Mouse (Mus musculus): ENCODE data around the gene 4930451I11Rik. TPM values are rescaled to one million over a fixed set of nuclear protein-coding genes. Genes with fewer than 3 reads are reported as not detected.

The 4930451I11Rik gene
- polyA plus RNA-seq, 1 experiment, result not detected

DNA sequence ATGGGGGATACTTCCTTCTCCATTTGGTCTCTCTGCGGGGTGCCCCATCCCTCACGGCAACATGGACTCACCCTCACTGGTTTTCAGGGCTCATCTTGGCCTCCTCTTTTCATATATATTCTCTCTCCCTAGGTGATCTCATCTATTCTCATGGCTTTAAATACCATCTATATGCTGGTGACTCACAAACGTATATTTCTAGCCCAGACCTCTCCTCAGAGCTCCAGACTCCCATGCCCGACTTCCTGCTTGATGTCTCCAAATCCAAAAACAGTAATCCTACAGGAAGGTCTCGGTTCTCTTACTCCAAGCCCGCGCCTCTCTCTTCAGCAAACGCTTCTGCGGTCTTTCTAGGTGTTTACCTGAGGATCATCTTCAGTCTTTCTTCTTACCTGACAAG, 11.8 kb upstream of the 4930451I11Rik start:
- DNase-seq (ENCODE audit: extremely low spot score in 1 of 2, low spot score in 1 of 2), result no peak

DNA sequence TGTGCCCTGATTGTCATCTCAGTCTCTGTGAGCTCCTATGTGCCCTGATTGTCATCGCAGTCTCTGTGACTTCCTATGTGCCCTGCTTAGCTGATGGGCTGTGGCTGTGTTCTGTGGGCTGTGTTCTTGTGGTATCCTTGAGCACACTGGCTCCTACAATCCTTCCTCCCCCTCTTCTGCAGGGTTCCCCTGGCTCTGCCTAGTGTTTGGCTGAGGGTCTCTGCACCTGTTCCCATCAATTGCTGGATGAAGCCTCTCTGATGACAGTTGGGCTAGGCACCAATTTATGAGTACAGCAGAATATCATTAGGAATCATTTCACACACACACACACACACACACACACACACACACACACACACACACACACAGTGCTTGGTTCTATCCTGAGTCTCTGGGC, 1.9 kb upstream of the 4930451I11Rik start:
- DNase-seq (ENCODE audit: extremely low spot score in 1 of 2, low spot score in 1 of 2), result no peak

DNA sequence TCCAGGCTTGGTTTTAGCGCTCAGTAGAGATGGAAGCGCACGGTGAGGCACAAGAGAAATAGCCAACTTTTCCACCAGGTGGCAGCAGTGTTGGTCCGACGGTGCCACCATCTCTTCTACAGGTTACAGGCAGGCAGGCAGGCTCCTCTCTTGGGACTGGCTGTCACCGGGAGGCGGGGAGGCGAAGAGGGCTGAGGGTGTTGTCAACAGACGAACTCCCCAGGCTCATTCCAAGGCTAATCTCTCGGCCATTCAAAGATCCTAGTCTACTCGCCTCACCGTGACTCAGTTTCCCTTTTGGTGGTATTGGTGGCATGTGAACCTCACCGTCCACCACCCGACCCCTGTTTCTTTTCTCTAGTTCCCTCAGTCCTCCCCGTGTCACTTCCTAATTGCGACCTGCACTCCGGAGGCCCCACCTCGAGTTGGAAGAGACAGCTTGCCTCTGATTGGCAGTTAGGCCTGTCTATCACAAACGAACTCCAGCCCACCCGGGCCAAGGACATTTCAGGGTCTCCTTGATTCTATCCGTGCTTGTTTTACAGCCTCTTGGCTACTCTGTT, 678 bp upstream of the 4930451I11Rik start:
- DNase-seq (ENCODE audit: extremely low spot score in 1 of 2, low spot score in 1 of 2), result peak in 1 of 2 experiments; percentile 91

DNA sequence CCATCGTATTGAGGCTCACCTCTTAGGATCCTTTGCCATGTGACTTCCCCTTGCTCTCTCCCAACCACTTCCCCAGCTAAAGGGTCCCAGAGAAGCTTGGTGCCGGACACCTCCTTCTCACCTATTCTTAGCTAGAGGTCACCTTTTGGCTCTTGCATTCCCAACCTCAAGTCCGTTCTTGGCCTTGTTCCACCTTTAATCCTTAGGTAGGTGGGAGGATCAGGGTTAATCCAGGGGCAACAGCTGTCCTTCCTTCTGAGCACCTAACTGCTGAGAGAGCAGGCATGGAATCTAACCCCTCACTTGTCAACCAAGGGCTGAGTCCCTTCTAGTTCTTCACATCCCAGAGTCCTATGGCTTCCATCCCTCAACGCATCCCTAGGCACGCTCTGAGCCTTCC, 5.5 kb downstream of the 4930451I11Rik start:
- DNase-seq (ENCODE audit: extremely low spot score in 1 of 2, low spot score in 1 of 2), result no peak

DNA sequence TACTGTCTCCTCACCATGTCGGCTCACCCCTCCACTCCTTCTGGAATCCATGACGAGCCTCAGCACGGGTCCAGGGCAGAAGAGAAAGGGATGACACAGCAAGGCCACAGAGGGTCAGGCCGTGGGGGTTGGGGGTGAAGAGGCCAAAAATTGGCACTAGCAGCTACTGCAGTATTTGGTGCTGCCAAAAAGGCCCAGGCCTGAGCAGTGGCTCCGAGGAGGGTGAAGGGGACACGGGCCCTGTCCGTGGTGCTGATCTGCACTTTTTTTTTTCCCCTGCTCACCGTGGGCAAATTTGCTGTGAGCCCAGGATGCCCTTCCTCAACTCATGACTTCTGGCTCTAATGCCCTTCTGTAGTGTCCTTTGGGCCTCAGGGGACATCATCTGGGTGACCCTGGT, 6.0 kb downstream of the 4930451I11Rik start:
- DNase-seq (ENCODE audit: extremely low spot score in 1 of 2, low spot score in 1 of 2), result no peak

DNA sequence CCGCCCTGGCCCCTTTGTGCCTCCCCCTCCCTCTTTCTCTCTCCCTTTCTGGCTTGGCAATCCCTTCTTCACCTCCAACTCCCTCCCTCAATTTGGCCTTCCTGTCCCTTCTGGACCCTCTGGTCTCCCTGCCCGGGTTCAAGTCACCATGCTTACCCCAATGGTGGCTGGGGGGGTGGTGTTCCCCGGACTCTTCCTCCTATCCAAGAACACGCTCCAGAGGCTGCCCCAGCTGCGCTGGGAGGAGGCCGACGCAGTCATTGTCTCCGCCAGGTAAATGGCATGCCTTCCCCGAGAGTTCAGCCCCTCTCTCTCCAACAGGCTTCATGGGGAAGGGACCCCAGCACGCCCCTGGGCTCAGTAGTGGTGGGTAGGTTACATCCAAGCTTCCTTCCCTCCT, 7.5 kb downstream of the 4930451I11Rik start:
- DNase-seq (ENCODE audit: extremely low spot score in 1 of 2, low spot score in 1 of 2), result no peak

DNA sequence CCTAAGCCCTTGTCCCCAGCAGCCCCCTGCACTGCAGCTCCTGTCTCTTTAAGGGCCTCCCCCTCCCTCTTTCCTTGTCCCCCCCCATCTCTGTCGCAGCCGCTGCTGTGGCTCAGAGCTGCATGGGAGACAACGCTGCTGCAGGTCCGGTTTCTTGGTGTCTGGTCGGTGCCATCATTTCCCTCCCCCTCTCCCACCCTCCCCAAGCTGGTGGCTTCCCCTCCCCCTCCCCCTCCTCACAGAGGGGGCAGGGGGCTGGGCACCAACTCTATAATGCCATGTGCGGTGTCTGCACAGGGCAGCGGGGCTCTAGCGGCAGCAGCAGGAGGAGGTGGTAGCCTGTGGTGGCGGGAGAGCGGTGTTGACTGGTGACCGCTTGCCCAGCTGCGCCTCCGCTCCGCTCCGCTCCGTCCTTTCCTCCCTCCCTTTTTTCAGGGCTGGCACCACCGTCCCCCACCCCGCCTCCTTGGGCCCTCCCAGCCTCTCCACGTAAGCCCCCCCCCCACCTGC, 8.2 kb downstream of the 4930451I11Rik start:
- DNase-seq (ENCODE audit: extremely low spot score in 1 of 2, low spot score in 1 of 2), result peak in 1 of 2 experiments; percentile 33

DNA sequence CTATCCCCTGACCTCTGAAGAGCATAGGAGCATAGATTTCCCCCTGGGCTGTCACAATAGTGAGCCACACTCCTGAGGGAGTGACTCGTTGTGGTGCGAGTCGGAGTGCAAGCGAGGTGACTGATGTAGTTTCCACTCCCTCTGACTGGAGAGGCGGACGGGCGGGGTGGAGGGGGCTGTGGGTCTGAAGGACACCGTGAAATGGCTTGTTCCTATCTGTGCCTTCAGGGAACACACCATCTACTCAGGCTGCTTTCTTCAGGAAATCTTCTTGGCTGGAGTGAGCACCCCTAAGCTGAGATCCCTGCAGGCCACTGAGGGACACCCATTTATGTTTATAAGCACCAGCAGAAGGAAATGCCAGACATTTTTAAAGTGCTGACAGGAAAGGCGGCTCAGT, 8.7 kb downstream of the 4930451I11Rik start:
- peak in 1 of 2 experiments; percentile 34 for DNase-seq (ENCODE audit: extremely low spot score in 1 of 2, low spot score in 1 of 2)

DNA sequence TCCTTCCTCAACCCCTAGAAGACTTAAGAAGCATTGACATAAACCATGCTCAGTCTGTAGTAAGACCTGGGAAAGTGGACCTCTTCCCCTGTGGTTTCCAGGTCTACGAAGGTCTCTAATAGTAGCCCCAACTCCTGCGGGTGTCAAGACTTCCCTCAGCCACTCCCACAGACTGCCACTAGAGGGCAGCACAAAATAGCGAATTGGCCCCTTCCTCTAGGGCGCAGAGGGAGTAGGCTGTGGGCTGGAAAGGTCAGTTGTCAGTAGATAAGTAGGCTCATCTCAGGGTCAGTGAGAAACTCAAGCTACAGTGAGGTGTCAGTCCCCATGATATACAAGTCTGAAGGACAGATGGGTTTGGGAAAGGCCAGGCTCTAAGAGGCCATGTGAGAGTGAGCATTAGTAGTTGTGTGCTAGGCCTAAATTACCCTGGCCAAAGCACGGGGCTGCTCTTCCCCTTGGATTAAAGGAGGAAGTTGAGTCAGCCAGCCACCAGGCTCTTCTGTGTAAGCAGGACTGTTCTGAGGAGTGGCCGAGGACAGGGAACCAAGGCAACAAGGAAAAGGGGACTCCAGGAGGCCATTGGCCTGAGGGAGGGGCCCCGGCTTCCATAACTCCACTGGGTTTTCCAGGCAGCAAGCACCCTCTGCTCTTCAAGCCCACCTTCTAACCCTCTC, 9.5 kb downstream of the 4930451I11Rik start:
- DNase-seq (ENCODE audit: extremely low spot score in 1 of 2, low spot score in 1 of 2), result peak in 1 of 2 experiments; percentile 92

DNA sequence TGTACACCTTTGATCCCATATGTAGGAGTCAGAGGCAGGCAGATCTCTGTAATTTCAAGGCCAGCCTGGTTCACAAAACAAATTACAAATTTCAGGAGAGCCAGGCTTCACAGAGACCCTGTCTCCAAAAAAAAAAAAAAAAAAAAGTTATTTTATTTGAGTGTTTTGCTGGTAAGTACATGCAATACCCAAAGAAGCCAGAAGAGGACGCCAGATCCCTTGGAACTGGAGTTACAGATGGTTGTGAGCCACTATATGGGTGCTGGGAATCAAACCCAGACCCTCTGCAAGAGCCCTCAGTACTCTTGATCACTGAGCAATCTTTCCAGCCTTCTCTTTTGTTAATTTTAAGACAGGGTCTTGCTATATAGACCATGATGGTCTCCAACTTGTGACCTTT, 12.6 kb downstream of the 4930451I11Rik start:
- DNase-seq (ENCODE audit: extremely low spot score in 1 of 2, low spot score in 1 of 2), result no peak

DNA sequence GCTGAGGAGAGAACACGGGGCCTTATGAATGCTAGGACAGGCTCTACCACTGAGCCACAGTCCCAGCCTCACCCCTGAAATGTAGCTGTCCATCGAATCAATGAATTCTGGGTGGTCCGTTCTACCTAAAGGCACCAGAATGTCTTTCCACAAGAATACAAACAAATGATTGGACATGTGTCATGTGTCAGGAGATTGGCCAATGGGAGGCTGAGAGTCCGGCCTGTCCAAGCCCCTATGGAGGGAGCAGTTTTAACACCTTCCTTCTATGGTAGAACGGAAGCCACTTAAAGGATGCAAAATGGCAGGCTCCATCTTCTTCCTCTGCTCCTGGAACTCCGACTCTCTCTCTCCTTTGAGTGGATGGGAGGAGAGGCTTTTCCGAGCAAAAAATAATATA, 13.8 kb downstream of the 4930451I11Rik start:
- DNase-seq (ENCODE audit: extremely low spot score in 1 of 2, low spot score in 1 of 2), result no peak

DNA sequence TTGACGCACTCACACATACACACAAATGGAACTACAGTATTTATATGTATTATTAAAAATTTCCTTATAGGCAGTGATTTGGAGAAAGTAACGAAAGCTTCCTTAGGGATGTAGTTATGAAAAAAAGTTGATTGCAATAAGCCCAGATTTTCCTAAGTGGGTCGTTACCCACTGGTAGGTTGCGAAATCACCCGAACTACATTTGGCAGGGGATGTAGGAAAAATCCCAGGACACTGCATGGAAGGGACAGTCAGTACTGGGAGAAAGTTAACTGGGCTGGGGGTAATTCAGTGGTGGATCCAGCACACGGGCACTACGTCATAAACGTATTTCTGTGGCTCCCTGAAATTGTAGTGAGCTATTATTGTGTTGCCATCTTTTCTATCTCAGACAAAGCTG, 14.9 kb downstream of the 4930451I11Rik start:
- no peak for DNase-seq (ENCODE audit: extremely low spot score in 1 of 2, low spot score in 1 of 2)

DNA sequence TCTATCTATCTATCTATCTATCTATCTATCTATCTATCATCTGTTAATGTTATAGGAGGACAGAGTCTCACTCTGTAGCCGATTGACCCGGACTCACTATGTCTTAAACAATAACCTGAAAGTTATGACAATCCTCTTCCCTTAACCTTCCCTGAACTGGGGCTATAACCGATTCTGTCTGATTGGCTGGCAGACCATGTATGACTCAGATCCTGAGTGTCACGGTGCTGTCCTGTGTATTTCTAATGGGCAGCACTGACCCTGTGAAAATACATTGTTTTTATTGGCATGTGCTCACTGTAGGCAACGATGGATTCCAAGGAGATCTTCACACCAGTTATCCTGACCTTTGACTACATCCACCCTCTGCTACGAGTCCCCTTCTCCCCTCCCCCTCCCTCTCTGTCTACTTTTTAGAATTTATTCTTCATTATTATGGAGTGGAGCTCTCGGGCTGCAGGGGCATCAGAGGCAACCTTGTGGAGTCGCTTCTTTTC, 15.7 kb downstream of the 4930451I11Rik start:
- DNase-seq (ENCODE audit: extremely low spot score in 1 of 2, low spot score in 1 of 2), result no peak

DNA sequence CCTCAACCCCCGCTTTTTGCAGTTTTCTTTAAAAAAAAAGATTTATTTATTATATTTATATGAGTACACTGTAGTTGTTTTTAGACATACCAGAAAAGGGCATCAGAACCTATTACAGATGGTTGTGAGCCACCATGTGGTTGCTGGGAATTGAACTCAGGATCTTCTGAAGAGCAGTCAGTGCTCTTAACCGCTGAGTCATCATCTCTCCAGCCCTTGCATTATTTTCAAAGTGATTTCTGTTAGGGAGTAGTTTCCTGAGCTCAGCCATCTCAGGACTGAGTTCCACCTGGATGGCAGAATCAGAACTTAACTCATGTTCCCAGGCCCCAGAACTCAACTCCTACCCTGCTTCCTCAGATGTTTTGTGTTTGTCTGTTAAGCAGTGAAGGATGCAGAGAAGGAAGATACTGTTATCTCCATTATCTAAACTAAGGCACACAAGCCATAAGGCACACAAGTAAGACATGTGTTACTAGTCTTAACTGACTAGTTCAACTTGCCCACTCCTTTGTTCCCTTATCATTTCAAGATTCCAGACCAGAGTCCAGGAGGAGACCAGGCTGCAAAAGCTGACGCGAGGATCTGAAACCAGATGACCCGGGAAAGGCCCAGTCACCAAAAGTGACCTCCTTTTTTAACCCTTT, 21.6 kb downstream of the 4930451I11Rik start:
- no peak for DNase-seq (ENCODE audit: extremely low spot score in 1 of 2, low spot score in 1 of 2)

DNA sequence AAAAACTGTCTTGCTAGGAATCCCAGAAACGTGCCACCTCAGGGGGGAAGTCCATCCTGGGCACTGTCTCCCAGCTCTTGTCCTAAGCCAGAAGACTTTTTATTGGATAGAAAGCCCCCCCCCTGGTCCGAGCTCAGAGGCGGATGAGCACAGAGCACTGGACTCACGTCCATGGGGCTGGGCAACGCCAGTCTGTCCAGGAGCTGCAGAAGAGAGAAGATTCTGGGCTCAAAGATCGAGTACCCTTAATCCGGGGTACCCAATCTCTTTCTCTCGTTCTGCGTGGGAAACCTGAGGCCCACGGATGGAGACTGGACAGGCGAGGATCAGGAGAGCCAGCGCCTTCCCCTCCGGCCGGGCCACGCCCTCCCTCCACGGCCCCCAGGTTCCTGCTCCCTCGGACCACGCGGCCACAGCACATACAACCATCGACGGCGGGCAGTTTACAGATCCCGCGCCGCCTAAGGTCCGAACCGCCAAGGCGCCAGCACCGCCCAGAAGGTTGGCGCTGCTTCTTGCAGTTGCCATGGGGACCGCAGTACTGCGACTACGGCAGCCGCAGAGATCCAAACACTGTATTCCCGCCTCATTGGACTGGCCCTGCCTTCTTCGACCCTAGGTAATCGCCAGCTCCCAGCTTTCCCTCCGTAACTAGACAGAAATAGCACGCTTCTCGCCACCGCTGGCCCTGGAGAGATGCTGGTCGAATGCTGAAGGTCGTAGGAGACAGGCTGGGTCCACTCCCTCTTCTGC, 22.6 kb downstream of the 4930451I11Rik start:
- DNase-seq (ENCODE audit: extremely low spot score in 1 of 2, low spot score in 1 of 2), result peak; percentile 80 to 94

DNA sequence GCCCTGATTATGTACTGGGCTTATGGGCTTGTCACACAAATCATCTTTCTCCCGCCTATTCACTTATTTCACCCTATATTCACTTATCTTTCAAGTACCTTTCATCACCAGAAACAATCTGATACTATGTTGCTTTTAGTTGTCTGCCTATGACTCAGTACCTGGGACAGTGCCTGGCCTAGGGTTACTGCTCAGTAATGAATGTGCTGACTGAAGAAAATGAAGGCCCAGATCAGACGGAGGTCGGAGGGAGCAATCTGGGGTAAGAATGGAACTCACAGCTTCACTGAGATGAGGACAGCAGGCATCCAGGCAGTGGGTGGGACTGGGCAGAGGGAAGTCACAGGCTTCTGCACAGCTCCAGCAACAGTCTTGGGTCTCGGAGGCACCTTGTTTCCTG, 24.0 kb downstream of the 4930451I11Rik start:
- no peak for DNase-seq (ENCODE audit: extremely low spot score in 1 of 2, low spot score in 1 of 2)

DNA sequence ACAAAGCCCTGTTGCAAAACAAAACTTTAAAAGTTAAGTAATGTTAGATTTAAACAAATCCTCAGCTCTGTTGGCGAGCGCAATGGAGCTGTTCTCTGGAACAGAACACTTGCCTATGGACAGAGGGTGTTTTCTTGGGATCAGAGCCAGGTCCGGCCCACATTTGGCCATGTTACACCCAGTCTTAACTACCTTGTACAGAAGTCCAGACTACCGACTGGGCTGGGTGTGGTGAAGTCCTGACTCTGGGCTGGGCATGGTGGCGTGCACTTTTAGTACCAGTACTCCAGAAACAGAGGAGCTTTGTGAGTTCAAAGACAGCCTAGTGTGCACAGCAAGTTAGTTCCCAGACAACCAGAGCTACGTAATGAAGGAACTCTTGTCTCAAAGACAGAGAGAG, 24.5 kb downstream of the 4930451I11Rik start:
- DNase-seq (ENCODE audit: extremely low spot score in 1 of 2, low spot score in 1 of 2), result no peak

DNA sequence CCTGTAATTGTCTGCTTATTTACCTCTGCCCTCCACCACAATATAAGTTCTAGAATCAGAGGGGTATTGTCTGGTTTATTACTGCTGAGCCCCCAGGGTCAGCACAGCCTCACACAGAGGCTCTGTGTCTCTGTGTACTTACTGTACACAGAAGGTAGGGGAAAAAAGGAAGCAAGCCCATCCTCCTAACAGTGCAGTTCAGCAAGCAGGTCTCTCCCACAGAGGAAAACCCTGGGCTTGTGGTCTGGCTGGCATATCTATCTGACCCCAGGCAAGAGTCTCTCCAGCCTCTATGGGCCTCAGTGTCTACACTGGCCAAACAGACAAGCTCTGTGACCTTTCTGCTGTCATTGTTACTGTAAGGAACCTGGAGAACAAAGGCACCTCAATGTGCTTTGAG, 27.7 kb downstream of the 4930451I11Rik start:
- DNase-seq (ENCODE audit: extremely low spot score in 1 of 2, low spot score in 1 of 2), result no peak

DNA sequence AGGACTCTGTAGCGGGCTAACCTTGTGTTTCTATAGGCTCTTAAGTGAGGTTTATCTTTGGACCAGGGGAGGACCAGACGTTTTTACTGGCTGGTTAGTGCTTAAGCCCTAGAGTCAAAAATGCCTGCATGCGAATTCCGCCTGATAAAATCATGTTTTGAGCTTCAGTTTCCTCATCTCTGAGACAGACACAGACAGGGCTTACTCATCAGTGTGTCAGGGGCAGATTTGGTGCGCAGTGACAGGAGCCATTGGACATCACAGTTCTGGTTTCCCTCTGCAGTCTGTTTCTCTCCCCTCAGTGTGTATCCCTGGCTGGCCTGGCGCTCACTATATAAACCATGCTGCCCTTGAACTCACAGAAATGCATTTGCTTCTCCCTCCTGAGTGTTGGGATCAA, 28.3 kb downstream of the 4930451I11Rik start:
- no peak for DNase-seq (ENCODE audit: extremely low spot score in 1 of 2, low spot score in 1 of 2)

DNA sequence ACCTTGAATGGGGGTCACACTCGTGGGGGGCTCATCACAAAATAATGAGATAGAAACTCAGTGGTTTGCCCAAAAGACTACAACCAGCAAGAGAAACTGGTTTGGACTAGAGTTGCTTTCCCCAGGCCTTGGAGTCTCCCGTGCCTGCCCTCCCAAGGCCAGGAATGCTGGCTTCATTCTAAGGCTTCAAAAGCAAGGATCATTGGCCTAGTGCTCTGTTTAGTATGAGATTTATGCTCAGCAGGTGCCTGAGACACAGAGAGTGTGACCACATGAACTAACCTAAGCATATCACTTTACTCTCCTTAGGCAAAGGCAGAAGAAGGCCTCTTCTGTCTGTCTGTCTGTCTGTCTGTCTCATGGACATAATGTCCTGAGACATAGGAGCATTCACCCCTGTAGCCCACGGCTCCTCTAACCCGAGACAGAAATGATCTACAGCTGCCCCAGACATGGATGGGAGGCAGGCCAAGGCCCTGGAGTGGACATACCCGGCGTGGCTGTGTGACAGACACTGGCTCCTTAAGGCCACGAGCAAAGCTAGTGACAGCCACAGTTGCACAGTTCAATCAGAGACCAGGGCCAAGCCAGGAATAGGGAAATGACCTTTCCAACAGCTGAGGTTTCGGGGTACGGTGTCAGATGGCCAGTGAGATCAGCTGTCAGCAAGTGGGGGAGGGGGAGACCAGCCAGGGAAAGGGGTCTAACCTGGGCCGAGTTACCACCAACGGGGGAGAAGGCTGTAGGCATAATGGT, 29.1 kb downstream of the 4930451I11Rik start:
- no peak for DNase-seq (ENCODE audit: extremely low spot score in 1 of 2, low spot score in 1 of 2)

Data from frontal cortex, adult 2 months (tissue).